Mouse (Mus musculus): ENCODE measurements at regions not wholly inside any gene's neighbourhood (a gene's known extent, or its start where the extent isn't known, plus 50 kb on each side); places are given as distances from the start of the nearest gene placed in this dataset.

GRCm38 (mm10) chr7:95082248-95082647 lies 1088.8 kb upstream of the Tenm4 start:
- peak; percentile 48; the same call in 1 of the 2 replicates for ATAC-seq (ENCODE audit: low FRiP score, low read depth)
- no peaks in the 10 kb centered on the region for H3K36me3 ChIP-seq
- H3K9me3 ChIP-seq, result no peaks in the 10 kb centered on the region
- H3K4me2 ChIP-seq, result no peak overlapping the region
- no peak overlapping the region for H3K4me3 ChIP-seq
- no peaks in the 10 kb centered on the region for H3K27me3 ChIP-seq
- no peak overlapping the region for H3K9ac ChIP-seq
- H3K27ac ChIP-seq (replicated peaks), result no peak overlapping the region
- no peaks in the 10 kb centered on the region for H3K4me1 ChIP-seq (replicated peaks)

- WGBS, result 38% methylated on average over 2 of the region's 2 CpGs
Observed at GRCm38 (mm10) chr7:95084328-95084727, 1086.7 kb upstream of the Tenm4 start.

GRCm38 (mm10) chr7:95091360-95091759 lies 1079.7 kb upstream of the Tenm4 start:
- Histone ChIP-seq H3K4me1 (replicated peaks) (no peaks in the 10 kb centered on the region), H3K9ac (no peak overlapping the region), H3K27ac (replicated peaks) (no peak overlapping the region), H3K4me3 (no peak overlapping the region), H3K27me3 (no peaks in the 10 kb centered on the region), H3K9me3 (no peaks in the 10 kb centered on the region), H3K4me2 (no peak overlapping the region), H3K36me3 (no peaks in the 10 kb centered on the region)
- ATAC-seq (ENCODE audit: low FRiP score, low read depth), result no peak

More at GRCm38 (mm10) chr7:95084328-95084727, 1086.7 kb upstream of the Tenm4 start:
- Histone ChIP-seq H3K9me3 (no peaks in the 10 kb centered on the region), H3K27ac (replicated peaks) (no peak overlapping the region), H3K4me2 (no peak overlapping the region), H3K27me3 (no peaks in the 10 kb centered on the region), H3K4me3 (no peak overlapping the region), H3K36me3 (no peaks in the 10 kb centered on the region), H3K4me1 (replicated peaks) (no peaks in the 10 kb centered on the region), H3K9ac (no peak overlapping the region)
- ATAC-seq (ENCODE audit: low FRiP score, low read depth), result no peak

- Histone ChIP-seq H3K4me3 (no peak overlapping the region), H3K9ac (no peak overlapping the region), H3K4me1 (replicated peaks) (no peaks in the 10 kb centered on the region), H3K4me2 (no peak overlapping the region), H3K9me3 (no peaks in the 10 kb centered on the region), H3K27ac (replicated peaks) (no peak overlapping the region), H3K27me3 (no peaks in the 10 kb centered on the region), H3K36me3 (no peaks in the 10 kb centered on the region)
- 47% methylated on average over 4 of the region's 4 CpGs for WGBS
- no peak for ATAC-seq (ENCODE audit: low FRiP score, low read depth)
Observed at GRCm38 (mm10) chr7:95129020-95129419, 1042.0 kb upstream of the Tenm4 start.

- no peaks in the 10 kb centered on the region for H3K9me3 ChIP-seq
- H3K4me1 ChIP-seq (replicated peaks), result 0 out of 2 replicates have a peak, but pooled peaks cover 3% of the 10 kb centered on the region
- H3K36me3 ChIP-seq, result no peaks in the 10 kb centered on the region
- no peak overlapping the region for H3K27ac ChIP-seq (replicated peaks)
- H3K4me2 ChIP-seq, result no peak overlapping the region
- WGBS, result 43% methylated on average over 1 of the region's 1 CpGs
- no peak for ATAC-seq (ENCODE audit: low FRiP score, low read depth)
- H3K4me3 ChIP-seq, result no peak overlapping the region
- H3K9ac ChIP-seq, result no peak overlapping the region
- H3K27me3 ChIP-seq, result no peaks in the 10 kb centered on the region
Observed at GRCm38 (mm10) chr7:95133038-95133437, 1038.0 kb upstream of the Tenm4 start.

- no peaks in the 10 kb centered on the region for H3K9me3 ChIP-seq
- no peaks in the 10 kb centered on the region for H3K27me3 ChIP-seq
- H3K9ac ChIP-seq, result no peak overlapping the region
- H3K4me3 ChIP-seq, result no peak overlapping the region
- H3K36me3 ChIP-seq, result no peaks in the 10 kb centered on the region
- no peak overlapping the region for H3K4me2 ChIP-seq
- H3K27ac ChIP-seq (replicated peaks), result no peak overlapping the region
- H3K4me1 ChIP-seq (replicated peaks), result 0 out of 2 replicates have a peak, but pooled peaks cover 3% of the 10 kb centered on the region
- ATAC-seq (ENCODE audit: low FRiP score, low read depth), result no peak
- 32% methylated on average over 5 of the region's 5 CpGs for WGBS
Observed at GRCm38 (mm10) chr7:95134062-95134625, 1036.9 kb upstream of the Tenm4 start.

GRCm38 (mm10) chr7:95141778-95142177 lies 1029.3 kb upstream of the Tenm4 start:
- Histone ChIP-seq H3K27ac (replicated peaks) (no peak overlapping the region), H3K27me3 (no peaks in the 10 kb centered on the region), H3K4me3 (no peak overlapping the region), H3K9me3 (no peaks in the 10 kb centered on the region), H3K4me2 (no peak overlapping the region), H3K9ac (no peak overlapping the region), H3K36me3 (no peaks in the 10 kb centered on the region), H3K4me1 (replicated peaks) (no peaks in the 10 kb centered on the region)
- no peak for ATAC-seq (ENCODE audit: low FRiP score, low read depth)
- 81% methylated on average over 1 of the region's 1 CpGs for WGBS

GRCm38 (mm10) chr7:95143037-95143436 lies 1028.0 kb upstream of the Tenm4 start:
- H3K36me3 ChIP-seq, result no peaks in the 10 kb centered on the region
- no peak for ATAC-seq (ENCODE audit: low FRiP score, low read depth)
- 57% methylated on average over 2 of the region's 2 CpGs for WGBS

More at GRCm38 (mm10) chr7:95143037-95143436, 1028.0 kb upstream of the Tenm4 start:
- Histone ChIP-seq H3K4me1 (replicated peaks) (no peaks in the 10 kb centered on the region), H3K4me3 (no peak overlapping the region), H3K27me3 (no peaks in the 10 kb centered on the region), H3K9me3 (no peaks in the 10 kb centered on the region), H3K4me2 (no peak overlapping the region), H3K9ac (no peak overlapping the region), H3K27ac (replicated peaks) (no peak overlapping the region)

All from hindbrain, embryonic 15.5 days (tissue).